Mouse (Mus musculus) adrenal gland, adult 8-10 months (tissue): ENCODE data around the gene Chpf2. TPM values are rescaled to one million over a fixed set of nuclear protein-coding genes. Genes with fewer than 3 reads are reported as not detected.
"Not testable (repeated sequence)": the region's sequence is repeated elsewhere in the genome, so short reads cannot be mapped to it uniquely, and the experiment has no call there.

Experiments
- DNase-seq: peaks from one replicate; pipeline ENCODE4 v3.0.0; 2022
- total RNA-seq, 4 experiments: library from RNA; stranded (reverse); gene quantifications; 2 replicates each; pipeline ENCODE4 v1.2.4; 2022

The Chpf2 gene
- total RNA-seq, result 10 to 100 TPM; 38.1 to 70.3 (median 57.1) TPM

DNA sequence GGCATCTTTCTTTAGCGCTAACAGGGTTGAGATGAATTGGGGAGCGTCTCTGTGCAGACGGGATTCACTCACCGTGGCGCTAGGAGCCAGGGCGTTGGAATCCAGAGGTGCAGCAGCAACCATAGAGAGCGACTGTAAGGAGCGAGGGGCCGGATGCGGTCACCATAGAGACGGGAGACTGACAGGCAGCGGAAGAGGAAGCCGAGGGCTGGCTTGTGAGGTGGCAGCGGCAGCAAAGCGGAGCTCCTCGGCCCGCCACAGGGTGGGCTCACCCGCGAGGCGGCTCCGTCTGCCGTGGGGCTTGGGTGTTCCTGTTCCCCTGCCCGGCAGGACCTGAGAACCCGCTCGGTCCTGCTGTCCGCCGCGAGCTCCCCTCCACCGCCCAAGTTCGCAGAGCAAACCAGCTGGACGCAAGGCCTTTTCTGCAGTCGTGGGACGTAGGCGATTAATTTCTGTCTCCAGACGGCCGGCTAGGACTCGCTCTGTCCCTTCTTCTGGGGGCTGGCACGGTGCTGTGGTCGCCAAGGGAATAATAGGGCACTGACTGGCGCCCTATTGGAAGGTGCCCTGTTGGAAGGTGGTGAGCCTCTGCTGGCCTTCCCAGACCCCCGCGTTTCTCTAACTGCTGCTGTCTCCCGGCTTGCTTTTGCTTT is at the start of gene Chpf2:
TSS of gene Chpf2 (plus strand) at position 195 of the 653 bp plus-strand sequence.
- peak; percentile 76 for DNase-seq

DNA sequence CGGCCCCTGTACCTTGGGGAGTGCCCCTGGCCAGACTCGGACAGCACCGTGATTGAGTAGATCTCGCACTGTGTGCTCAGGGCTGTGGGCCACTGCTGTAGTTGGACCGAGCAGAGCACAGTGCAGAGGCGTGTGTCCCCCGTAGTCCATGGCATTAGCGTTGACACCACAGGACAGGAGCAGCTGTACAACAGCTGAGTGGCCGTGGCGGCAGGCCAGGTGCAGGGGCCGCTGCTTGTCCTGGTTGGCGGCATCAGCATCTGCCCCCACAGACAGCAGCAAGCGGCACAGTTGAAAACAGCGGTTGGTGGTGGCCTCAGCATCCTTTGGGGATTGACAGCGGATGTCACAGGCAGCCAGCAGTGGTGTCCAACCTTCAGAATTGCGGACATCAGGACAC is 48.9 kb upstream of the Chpf2 start:
- no peak for DNase-seq

DNA sequence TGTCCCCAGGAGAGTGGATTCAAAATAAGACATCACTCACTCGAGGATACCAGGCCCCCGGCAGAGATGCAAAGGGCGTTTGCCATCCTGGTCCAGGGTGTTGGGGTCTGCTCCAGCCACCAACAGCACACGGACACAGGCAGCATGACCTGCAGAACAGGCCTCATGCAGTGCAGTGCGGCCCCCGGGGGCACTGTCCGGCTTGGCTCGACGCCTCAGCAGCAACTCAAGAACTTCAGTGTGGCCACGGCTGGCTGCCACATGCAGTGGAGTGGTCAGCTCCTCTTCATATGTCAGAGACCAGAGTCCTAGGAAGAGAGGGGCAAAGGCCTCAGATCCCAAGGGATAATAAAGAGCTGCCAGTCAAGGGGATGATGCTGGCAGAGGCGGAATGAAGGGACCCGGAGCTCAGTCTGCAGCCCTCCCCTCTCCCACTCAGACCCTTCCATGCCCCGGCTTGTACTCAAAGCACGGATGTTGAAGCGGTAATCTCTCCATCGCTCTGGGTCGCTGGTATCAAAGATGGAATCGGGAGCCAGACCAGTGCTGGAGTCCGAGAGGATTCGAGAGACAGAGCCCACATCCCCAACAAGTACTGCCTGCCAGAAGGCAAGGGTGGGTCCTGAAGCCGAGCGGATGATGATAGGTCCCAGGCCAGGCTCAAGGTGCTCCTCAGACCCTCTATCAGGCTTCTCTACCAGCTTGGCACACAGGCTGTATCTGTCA is 46.8 kb upstream of the Chpf2 start:
- DNase-seq, result no peak

DNA sequence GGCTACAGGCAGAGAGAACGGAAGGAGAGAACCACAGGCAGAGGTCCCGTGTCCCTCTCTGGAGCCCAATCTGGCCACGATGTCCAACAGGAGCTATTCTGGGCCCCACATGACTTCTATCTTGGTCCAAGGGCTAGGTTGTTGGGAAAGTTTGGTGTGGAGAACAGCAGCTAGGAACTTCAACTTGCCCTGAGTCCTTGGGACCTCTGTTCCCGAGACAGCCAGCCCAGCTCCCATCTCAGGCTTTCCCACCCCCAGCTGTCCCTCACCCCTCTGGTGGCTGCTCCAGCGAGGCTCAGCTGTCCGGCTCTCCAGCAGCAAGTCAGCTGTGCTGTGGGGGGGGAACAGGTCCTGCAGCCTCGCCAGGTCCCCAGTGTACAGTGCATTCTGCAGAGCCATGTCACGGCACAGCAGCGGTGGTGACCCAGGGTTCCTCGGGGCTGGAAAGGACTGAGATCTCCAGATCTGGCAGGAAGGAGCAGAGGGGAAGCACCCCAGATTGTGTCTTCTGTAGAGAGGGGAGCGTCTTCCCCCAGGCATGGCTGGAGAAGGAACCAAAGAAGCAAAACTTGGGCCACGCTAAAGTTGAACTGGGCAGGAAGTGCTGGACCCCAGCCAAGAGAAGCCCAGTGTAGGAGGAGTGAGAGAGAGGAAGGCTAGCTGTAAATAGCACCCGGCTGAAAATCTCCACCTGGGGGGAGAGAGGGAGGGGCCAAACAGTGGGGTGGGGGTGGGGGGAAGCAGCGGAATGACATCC is 46.0 kb upstream of the Chpf2 start, which contains the start of gene Asb10:
TSS of gene Asb10 (minus strand) at position 592 of the 757 bp plus-strand sequence.
- DNase-seq, result no peak

DNA sequence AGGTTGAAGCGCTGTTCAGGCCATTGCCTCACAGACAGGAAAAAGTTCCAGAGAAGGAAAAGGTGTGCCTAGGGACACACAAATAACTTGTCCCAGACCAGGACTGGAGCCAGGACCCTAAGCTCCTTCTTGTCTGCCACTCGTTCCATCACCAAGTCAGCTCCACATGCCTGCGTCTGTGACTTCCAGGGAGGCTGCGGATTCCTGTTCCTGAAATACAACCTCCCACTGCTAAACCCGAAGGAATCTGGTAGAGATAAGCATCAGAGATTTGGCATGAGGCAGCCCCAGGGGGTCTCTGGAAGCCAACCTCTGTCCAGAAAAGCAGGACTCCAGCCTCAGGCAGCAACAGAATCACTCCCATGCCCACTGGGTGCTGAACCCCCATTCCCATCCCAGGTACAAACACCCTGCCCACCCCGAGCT is 45.4 kb upstream of the Chpf2 start:
- DNase-seq, result no peak

DNA sequence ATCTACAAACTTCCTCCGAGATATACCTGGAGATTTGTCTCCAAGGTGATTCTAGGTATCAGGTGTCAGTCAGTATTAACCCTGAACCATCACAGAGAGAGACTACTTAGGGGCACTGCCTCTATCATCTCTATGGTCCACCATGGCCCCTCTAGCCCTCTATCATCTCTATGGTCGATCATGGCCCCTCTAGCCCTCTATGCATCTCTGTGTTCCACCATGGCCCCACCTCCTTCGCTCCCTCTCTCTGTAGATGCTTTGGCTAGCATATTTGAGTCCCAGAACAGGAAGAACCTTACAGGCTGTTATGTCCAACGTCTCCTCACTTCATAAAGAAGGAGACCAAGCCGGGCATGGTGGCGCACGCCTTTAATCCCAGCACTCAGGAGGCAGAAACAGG is 43.9 kb upstream of the Chpf2 start:
- DNase-seq, result no peak

DNA sequence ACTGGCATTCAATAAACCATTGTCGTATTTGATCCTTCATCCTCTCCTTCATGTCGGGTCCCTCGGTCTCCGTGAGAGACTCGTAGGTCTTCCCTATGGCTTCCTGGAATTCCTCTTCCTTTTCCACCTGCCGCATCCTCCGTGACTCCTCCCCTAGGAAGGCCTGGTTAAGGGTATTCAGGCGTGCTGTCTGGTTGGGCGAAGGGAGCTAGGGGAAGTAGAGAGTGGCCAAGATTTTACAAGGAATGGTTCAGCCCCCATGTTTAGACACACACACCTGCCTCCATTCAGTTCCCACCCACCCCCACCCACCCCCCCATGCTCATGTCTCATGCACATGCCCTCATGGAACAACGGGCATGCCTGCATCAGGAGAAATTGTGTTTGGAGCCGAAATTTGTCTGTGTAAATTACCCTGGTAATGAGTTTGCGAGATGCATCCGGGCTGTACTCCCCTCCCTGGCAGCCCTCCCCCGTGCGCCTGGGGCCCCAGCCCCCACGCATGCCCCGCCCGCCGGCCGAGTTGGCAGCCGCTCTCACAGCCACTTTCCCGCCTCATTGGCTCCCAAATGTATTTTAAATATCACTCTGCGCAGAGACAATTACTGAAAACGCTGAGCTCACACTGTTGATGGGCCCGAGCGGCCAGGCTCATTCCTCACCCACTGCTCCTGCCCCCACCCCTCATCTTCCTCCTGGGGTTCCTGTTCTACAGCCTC is 35.8 kb upstream of the Chpf2 start:
- no peak for DNase-seq

DNA sequence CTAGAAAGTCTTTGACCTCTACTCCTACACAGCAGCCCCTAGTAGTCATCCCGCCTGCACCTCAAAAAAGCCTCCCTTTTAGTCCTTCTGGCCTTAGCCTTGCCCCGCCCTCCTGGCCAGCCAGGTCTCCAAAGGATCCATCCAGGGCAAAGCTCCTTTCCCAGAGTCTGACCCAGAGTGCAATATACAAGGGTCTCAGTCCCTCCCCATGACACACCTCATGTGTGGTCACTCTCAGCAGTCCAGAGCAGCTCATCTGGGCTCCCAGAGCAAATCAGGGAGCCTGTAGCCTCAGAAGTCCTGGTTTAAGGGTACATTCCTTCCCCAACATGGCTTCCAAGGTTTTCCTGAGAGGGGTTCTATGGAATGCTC is 35.2 kb upstream of the Chpf2 start:
- DNase-seq, result no peak

DNA sequence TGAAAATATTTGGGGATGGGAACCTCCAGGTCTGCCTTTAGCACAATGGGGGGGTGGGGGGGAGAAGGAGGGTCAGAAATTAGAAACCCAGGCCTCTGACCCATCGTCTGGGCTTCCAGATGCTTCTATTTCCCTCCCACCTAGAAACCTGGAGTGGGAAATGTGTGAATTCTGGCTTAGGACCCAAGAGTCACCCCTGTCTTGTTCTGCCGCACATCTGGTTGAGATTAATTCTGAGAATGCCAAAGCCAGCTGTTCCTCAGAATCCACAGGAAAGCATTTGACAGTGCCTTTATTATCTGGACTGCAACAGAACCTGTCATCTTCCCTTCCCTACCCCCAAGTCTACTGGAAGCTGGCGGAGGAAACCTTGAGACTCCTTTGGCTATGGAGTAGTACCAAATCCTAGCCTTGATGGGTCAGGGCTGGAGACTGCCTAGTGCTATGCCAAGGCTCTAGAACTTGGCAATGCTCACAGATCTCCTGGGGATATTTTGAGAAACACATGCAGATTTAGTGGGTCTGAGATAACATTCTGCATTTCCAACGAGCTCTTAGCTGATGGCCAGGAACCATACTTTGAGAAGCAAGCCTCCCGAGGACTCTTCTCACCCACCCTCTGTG is 32.8 kb upstream of the Chpf2 start:
- DNase-seq, result no peak

DNA sequence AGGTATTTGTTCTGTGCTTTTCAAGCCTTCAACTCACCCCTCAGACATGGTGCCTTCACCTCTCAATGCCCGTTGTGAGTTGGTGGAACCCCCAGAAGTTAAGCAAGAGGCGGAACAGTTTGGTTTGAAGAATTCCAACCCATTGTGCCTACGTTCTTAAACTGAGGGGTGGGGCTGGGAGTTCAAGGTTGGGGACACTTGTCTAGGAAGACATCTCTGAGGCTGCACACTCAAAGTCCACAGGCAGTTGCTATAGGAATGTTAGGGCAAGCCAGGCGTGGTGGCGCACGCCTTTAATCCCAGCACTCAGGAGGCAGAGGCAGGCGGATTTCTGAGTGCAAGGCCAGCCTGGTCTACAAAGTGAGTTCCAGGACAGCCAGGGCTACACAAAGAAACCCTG is 31.2 kb upstream of the Chpf2 start:
- not testable (repeated sequence) for DNase-seq

DNA sequence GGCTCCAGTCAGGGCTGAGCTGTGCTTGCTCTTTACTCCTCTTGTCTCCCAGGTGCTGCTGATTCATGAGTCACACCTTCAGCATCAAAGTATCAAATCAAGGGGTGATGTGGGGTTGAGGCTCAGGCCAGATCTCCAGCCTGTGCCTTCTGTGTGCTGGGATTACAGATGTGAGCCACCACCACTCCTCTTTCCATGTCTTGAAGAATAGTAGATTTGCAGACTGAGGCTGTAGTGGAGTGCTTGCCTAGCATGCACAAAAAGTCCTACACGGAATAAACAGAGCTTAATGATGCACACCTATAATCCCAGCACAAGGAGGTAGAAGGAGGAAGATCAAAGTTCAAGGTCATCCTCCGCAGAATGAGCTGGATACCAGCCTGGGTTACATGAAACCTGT is 29.8 kb upstream of the Chpf2 start, which contains the start of gene 4931409K22Rik:
TSS of gene 4931409K22Rik (minus strand) at position 101 of the 400 bp plus-strand sequence.
- DNase-seq, result no peak

DNA sequence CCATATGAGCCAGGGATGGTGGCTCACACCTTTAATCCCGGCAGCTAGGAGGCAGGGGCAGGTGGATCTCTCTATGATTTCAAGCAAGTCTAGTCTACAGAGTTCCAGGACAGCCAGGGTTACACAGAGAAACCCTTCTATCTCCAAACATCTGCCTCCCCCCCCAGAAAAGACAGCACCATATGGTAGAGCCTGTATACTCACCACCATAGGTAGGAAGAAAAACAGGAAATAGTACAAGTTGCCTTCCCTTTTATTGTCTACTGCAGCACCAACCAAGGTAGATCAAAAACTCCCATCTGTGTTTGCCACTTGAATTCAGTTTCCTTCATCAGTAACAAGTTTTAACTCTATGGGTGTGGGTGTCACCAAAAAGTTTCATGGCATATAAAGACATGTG is 10.6 kb upstream of the Chpf2 start:
- no peak for DNase-seq

DNA sequence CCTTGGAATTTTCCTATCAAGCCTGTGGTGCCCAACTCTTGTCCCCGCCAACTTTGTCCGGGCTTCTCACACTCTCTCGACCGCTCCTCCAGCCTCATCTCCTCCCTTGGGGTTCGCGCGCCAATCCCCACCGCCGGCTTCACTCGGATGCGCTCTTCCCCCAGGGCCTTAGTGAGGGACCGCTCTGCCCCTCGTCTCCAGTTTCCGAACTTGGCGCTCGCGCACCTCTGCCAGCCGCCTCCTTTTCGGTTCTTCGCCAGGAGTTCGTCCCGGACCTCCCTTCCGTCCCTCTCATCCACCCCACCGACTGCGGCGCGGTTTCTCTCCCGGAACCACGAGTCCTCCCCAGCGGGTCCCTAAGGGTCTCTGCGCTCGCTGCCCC is 9.7 kb upstream of the Chpf2 start:
- DNase-seq, result no peak

DNA sequence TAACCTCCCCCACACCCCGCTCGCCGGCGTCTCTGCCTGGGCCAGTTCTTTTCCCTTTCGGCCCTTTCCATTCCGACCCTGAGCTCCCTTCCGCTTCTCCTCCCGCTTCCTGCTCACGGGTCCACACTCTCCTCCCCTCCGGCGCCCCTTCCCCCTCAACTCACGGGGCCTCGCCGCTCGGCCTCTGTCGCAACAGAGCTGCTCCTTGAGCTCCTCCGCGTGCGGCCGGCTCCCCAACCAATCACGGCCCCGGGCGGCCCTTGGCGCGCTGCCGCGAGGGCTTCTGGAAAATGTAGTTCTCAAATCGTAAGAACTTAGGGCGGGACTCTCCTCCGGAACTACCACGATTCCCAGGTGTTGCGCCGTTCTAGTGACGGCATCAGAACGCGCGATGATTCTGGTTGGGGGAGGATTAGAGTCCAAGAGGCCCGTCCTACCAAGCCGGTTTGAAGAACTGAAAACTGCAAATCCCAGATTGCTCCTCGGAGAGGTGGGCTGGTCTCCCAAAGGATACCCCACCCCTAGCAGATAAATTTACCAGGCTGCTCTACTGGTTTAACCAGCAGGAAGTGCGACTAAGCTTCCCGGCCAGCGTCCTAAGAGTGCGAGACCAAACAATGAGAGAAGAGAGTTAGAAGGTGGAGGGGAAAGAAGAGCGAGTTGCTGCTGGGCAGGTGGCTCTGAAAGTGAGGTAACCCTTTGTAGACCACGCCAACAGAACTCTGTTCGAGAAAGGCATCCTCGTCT is 9.2 kb upstream of the Chpf2 start, which contains the start of gene Abcf2:
TSS of gene Abcf2 (minus strand) at position 285 of the 747 bp plus-strand sequence.
- peak; percentile 100 for DNase-seq

DNA sequence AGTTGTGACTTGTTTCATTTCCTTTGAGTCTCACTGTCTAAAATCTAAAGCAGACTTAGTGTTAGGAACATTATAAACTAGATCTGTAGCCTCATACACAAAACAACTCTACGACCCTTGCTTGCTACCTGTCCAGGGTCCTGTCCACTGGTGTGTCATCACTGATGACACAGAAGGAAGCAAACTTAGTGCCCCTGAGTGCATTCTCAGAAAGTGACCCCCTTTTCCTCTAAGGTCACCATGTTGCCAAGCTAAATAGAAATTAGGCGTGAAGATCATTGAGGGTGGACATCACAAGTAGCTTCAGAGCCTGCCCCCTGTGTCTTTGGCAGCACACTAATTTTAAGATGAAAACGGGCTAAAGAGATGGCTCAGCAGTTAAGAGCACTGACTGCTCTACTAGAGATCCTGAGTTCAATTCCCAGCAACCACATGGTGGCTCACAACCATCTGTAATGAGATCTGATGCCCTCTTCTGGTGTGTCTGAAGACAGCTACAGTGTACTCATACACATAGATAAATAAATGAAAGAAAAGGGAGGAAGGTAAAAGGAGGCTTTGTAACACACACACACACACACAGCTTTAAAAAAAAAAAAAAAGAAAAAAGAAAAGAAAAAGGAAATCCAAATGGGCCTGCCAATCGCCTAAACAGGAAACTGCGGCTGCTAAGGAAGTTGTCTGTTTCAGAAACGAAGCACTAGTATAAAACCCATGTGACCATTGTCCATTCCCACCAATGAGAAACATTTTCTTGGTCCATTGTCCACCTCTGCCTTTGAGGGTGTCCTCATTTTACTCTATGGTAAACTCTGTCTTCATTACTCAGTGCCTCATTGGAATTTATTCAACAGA is 8.2 kb upstream of the Chpf2 start:
- no peak for DNase-seq

DNA sequence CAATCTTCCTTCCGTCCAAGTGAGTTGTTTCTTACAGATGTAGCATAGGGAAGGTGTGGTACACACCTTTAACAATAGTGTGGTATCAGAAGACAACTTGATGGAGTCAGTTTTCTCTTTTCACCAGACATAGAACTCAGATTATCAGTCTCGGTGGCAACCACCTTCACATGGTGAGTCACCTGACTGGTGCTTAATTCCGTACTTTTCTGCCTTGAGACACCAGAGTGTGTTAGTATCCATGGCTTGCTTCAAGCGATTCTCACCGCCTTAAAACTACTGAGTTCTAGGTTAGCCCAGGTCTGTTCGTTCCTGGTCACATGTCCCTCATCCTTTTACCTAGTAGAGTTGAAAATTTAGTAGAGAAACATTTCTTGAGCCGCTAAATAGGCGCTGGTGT is 435 bp upstream of the Chpf2 start:
- no peak for DNase-seq

DNA sequence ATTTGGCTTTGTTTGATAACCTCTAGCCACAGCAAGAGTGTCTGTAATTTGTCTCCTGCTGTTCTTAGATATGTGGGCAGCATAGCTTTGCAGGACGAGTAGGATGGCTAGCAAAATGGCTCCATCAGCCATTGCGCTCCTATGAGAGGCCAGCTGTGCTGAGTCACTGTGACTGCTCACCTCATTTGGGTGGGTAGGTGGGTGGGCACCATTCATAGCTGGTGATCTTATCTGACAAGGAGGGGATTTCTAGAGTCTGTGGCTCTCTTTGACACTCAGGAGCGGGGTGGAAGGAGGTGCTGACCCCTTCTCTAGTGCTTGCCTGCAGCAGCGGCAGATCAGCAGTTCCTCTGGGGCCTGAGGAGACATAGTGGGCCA is 648 bp downstream of the Chpf2 start:
- DNase-seq, result no peak

DNA sequence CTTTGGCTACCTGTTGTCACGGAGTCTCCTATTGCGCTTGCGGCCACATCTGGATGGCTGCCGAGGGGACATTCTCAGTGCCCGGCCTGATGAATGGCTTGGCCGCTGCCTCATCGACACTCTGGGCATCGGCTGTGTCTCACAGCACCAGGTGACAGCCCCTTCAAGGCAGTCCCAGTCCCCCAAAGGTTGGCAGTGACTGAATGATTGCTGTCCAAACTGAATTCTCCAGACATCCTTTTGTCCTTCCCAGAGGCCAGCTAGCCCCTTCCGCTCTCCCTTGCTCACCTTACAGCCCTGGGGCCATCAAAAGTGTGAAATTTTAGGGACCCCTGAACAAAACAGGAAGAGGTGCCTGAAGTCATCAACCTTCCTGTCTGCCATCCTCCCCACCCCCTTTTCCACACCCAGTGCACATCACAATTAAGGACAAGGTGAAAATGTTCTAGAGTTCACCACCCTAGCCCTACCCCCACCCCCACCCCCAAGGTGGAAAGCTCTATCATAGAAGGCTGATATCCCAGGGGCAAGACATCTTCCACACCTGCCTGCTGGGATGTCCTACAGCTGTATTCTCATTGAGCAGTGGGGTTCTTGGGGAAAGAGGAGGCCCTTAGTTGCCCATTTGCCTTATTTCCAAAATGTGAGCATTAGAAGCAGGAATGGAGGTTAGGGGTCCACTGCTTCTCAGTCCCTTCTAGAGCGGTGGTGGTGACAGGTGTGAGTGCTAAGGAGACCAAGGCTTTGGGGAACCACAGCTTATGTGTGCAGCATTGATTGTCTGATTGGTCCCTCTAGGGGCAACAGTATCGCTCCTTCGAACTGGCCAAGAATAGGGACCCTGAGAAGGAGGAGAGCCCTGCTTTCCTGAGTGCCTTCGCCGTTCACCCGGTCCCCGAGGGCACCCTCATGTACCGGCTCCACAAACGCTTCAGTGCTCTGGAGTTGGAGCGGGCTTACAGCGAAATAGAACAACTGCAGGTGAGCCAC is 3.3 kb downstream of the Chpf2 start:
- no peak for DNase-seq

DNA sequence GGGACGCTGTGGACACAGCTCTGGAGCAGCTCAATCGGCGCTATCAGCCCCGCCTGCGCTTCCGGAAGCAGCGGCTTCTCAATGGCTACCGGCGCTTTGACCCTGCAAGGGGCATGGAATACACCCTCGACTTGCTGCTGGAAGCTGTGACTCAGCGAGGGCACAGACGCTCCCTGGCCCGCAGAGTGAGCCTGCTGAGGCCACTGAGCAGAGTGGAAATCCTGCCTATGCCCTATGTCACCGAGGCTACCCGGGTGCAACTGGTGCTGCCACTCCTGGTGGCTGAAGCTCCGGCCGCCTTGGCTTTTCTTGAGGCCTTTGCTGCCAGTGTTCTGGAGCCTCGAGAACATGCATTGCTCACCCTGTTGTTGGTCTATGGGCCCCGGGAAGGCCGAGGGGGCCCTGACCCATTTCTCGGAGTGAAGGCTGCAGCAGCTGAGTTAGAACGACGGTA is 4.8 kb downstream of the Chpf2 start:
- peak; percentile 66 for DNase-seq
